Mouse (Mus musculus): Measurements from ENCODE around the gene Nr4a2. TPM values are rescaled to one million over a fixed set of nuclear protein-coding genes. Genes with fewer than 3 reads are reported as not detected.

Nr4a2 gene
- total RNA-seq, 4 experiments from 2014 or later: 31.6 to 40.2 (median 39.3) TPM

DNA sequence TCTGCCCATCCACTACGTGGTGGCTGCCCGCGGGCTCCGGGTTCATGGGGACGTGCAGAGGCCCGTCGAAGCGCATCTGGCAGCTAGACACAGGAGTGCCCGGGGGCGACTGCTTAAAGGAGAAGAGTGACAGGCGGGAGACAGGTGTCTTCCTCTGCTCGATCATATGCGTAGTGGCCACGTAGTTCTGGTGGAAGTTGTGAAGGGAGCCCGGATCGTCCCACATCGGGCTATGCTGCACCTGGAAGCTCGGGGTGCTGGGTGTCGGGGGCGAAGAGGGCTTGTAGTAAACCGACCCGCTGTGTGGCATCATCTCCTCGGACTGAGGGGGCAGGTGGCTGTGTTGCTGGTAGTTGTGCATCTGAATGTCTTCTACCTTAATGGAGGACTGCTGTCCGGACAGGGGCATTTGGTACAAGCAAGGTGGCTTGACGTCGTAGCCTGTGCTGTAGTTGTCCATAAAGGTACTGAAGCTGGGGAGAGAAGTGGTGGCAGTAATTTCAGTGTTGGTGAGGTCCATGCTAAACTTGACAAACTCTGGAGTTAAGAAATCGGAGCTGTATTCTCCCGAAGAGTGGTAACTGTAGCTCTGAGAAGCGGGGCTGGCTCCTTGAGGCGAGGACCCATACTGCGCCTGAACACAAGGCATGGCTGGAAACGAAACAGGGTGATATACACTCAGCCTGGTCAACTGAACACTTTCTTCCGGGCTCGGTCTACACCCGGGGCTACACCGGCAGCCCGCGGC lies 11.8 kb downstream of the Nr4a2 start:
- no peak for DNase-seq (ENCODE audit: low spot score in 2 of 2)

DNA sequence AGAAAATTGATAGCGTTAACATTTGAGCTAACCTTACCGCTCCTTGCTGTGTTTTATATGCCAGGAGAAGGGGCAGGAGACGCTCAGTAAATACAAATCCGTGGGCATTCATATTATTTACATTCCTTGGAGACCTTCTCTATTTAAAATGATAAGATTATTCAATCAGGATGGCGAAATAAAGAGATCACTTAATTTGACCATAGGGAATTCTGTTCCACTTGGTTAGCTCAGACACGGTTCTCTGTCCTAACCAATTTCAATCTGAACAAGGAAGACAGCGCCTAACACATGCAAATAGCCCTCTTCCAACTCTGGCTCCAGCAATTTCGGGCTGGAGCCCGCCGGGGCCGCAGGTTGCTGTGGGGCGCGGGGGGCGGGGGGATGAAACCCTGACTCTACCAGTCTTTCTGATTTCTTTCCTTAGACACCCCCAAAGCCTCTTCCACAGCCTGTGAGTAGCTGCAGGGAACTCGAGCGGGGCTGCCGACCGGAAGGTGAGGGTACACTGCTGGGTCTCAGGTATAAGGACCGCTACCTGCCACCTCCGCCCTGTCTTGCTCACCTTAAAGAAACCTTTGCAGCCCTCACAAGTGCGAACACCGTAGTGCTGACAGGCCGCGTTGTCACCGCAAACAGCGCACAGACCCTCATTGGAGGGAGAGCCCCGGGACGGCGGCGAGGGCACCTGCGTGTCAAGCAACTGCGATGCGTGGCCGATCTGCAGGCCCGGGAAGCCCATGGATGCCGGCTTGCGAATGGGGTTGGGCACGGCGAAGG lies 12.6 kb downstream of the Nr4a2 start:
- DNase-seq (ENCODE audit: low spot score in 2 of 2): no peak

DNA sequence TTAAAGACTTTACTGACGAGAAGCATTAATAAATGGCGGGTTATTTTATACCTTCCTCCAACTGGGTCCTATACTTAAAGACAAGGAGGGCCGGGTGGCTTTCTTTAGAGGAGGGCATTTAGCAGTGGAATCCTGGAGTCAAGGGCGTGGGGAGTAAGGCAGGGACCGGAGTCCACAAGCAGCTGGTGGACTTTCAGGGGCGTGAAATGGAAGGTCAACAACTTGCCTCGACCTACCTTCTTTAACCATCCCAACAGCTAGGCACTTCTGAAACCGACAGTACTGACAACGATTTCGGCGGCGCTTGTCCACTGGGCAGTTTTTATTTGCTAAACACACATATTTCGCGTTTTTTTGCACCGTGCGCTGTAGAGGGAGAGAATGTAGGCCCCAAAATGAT lies 13.4 kb downstream of the Nr4a2 start:
- no peak for DNase-seq (ENCODE audit: low spot score in 2 of 2)

DNA sequence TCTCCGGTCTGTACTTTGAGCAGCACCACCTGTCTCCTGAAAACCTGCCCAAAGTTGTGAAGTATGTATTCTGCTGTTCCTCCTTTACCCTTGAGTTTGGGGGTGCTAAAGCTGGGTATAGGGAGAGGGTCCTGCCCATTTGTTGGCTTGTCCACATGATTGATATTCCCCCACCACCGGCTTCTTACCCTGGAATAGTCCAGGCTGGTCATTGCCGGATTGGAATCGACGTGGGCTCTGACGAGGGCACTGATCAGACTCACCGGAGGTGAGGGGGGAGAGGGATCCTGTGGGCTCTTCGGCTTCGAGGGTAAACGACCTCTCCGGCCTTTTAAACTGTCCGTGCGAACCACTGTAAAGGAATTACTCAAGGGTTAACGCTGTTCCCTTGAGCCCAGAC lies 13.9 kb downstream of the Nr4a2 start:
- DNase-seq (ENCODE audit: low spot score in 2 of 2): no peak

DNA sequence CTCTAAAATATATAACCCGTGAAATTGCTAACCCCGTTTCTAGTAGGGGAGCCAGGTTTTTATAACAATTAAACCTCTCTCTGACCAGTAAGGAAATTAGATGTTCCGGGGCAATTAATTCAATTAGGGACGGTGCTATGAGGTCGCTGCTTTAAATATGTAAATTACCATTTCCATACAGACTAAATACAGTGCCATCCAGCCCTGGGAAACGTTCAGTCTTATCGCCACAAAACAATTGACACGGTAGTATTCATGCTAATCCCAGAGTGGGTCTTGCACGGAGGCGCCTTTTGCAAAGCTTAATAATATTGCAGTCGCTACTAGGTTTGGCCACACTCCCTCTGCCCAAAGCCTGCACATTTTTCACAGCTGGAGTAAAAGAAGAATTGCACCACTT lies 14.5 kb downstream of the Nr4a2 start:
- no peak for DNase-seq (ENCODE audit: low spot score in 2 of 2)

DNA sequence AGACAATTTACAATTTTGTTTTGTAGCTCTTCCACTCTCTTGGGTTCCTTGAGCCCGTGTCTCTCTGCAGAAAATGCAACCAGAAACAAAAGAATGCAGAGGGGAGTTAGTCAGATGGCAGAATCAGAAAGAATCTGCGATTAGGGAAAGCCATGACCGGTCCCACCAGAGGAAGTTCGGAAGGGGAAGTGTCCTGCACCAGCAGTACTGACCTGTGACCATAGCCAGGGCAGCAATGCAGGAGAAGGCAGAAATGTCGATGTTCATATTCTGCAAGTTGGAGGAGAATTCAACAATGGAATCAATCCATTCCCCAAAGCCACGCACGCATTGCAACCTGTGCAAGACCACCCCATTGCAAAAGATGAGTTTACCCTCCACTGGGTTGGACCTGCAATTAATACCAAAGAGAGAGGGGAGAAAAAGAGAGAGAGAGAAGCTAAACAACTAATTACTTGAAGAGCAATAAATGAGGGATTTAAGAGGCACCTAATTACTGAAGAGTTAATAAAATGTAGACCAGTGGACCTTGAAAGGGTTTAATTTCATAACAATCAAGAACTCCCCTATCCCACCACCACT lies 15.4 kb downstream of the Nr4a2 start:
- DNase-seq (ENCODE audit: low spot score in 2 of 2): no peak

DNA sequence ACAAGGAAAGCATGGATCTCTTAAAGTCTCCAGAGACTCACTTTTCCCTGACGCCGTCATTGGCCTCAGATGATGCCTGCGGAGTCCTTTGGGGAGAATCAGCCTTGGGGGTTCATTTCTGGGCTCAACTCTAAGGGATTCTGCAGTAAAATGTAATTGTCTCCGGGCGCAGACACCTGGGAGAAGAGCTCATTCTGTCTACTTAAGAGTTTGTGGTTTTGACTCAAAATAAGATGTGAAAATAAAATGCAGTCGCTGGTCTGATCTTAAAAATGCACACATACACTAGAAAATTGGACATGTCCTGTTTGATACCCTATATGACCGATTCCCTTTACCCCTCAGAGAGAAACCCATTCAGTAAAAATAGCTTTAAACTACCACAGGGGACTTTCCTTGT lies 18.4 kb downstream of the Nr4a2 start:
- no peak for DNase-seq (ENCODE audit: low spot score in 2 of 2)

DNA sequence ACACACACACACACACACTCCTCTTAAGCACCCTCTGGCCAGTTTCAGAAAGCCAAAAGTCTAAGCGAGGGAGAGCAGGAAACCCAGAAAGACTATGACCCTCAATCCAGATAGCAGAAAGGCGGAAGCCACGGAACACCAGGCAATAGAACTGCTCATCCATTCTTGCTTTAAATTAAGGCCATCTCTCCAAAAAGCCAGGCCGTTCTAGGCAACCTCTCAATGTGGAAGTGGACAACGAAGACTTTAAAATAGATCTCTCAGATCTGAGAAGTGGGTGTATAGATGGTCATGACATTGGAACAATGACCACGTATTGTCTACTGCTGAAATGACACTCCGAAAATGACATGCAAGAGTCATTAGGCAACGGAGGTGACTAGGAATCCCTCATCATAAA lies 19.1 kb downstream of the Nr4a2 start:
- DNase-seq (ENCODE audit: low spot score in 2 of 2): no peak

DNA sequence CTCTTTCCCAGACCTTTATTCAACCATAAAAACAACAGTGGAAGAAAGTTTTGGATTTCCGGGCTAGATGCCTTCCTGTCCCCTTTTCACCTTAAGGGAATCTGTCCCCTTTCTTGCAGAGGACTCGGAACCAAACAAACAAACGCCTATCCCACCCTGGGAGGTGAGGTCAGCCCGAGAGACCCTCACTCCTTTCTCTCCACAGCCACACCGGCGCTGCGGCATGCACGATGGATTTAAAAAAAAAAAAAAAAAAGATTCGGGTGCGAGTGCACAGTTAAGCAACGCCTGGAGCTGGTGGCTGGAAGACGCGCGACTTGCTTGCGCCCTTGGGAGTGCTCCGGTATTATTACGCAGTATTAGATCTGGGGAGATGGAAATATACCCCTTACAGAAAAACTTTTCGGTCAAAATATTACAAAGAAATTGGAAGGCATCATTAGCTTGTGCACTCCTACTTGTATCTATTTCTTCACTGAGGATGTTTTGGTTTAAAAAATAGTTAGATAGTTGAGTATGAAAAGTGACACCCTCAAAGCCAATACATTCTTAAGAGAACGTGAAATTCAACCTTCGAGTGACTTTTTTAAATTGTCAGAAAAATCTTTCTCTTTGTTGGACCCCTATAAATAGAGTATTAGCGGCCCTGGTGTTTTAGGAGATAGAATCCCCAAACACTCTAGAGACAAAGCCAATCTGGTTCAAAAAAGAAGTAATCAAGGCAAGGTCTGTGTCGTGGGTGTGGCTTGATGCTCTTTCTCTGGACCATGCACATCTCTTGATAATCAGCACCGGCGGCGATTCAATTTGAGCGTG lies 19.8 kb downstream of the Nr4a2 start:
- DNase-seq (ENCODE audit: low spot score in 2 of 2): no peak

DNA sequence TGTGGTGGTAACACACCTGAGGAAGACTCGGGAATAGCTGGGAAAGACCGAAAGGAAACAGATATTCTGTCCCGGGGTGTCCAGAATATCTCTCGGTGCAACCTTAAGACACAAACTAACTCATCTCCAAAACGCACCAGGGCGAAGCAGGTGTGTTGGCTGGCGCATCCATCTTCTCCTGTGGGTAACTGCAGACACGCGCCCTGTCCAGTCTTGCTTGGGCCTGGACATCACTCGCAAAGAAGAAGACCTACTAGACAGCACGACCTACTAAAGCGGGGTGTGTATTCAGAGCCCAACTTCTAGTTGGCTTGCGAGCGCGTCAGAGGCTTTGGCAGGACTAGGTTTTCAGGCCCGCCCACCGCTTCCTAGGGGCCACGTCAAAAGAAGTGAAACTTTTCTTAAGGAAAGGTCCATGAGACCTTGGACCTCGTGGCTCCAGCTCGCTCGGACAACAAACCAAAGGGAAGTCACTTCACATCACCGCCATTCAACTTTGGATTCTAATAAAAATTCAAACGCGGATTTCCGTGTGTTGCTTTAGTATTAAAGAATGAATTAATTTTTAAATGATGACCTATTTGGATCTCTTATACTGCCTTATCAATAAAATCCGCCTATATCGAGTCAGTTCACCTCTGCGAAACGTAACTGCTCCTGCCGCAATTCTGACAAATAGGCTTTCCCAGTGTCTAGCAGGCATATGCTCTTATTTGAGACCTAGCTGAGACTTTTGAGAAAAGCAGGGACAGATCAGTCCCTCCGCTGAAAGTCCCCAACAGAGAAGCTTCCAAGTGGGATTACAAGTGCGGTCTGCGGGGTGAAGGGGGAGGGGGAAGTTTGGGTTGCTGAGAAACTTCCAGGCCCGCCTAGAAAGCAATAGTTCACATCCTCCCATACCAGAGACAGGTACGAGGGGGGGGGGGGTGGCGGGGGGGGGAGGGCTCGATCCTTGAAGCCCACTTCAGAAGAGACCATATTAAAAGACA lies 20.7 kb downstream of the Nr4a2 start:
- DNase-seq (ENCODE audit: low spot score in 2 of 2): no peak

DNA sequence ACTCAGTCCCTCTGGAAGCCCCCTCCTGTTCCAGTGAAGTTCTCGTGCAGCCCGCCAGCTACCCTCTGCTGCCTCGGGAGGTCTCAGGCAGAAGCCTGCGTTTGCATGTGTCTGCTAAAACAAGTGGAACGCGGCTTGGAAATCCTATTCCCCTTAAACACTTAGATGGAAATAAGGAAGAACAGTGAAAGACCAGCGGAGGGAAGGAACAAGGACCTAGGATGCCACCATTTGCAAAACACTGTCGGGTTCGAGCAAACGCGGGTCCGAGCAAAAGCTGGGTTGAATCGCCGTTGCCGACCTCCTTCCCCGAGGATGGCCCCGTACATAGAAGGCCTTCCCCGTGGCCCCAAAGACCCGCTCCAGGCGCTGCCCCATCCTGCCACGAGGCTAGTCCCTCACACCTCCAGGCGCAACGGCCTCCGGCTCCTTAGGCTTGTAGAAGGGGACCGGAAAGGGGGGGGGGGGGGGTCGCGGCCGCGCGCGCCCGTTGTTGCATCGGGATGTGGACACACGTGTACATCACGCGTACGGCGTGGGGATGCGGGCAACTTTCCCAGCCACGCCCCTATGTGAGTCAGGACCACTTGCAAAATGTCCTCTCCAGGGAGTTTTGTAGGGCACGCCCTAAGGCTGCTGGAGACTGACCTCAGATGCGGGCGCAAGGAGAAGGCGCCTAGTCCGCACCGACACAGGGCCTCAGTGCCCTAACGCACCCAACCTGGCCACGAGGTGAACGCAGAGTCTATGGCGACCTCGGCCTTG lies 21.5 kb downstream of the Nr4a2 start:
- DNase-seq (ENCODE audit: low spot score in 2 of 2): no peak

DNA sequence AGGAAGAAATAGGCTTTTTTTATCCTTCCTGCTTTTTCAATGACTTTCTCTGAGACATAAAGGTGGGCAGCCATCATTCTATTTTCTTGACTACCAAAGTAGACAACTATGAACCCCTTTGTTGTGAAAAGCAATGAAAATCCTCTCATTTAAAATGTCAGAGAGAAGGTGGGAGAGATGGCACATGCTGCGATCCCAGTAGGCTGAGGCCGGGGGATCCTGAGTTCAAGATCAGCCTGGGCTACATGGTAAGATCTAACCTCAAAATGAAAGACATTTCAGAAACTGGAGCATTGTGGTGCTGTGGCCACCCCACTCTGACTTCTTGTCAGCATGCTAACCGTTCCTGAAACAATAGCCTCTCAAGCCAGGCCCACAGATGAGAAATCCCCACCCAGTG lies 23.6 kb downstream of the Nr4a2 start:
- DNase-seq (ENCODE audit: low spot score in 2 of 2): no peak

DNA sequence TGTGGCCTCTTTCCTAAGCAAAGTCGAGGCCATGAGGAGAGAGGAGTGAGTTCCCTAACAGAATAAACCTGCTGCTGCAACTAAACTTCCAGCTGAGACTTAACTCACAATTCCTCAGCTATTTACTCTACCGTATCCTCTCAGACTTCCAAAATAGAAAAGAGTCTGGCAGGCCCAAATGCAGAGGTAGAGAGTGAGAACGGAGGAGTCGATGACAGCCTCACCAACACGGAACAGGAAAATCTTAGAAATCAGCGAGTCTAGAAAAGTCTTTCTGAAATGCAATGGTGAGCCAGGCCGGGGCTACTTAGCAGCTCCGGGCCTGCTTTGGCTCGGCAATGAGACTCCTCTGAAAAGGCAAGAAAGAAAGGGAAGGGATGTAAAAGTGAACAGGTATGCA lies 51.4 kb downstream of the Nr4a2 start:
- peak in 1 of 2 experiments; percentile 9 for DNase-seq (ENCODE audit: low spot score in 2 of 2)

DNA sequence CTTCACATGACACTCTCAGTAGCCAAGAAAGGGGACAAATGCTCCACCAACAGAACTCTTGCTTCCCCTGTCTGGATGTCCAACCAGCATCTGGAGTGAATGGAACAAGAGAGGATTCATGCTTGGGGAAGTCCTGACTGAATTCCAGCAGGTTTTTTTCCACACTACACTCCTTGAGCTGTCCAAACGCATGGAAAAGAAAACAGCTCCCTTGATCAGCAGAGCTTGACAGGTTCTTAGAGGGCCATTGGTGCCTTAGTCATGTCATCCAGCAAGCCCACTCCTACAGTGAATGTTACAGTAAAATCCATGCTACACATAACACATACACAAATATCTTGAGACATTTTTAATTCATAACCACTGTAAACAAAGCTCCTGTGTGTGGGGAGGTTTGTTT lies 60.3 kb downstream of the Nr4a2 start:
- no peak for DNase-seq (ENCODE audit: low spot score in 2 of 2)

Other genes with a start within 250 kb of the Nr4a2 start
- gene Gpd2, start 113.6 kb upstream of the Nr4a2 start, total RNA-seq (2022): 100 to 1,000 TPM in 2 of 4 experiments, 10 to 100 TPM in 2; 88.2 to 103 (median 100.0) TPM

Measured in left cerebral cortex, adult 8-10 months (tissue).